Mouse (Mus musculus) lung, postnatal 0 days (tissue): Measurements from ENCODE around the gene Psmd4. TPM values are rescaled to one million over a fixed set of nuclear protein-coding genes. Genes with fewer than 3 reads are reported as not detected.

Experiments
- ATAC-seq: fragments of 200-750 bp; cut with Nextera tagmentation; 2 replicates; pipeline ENCODE4 v1.8.0; 2017; ENCODE audit warnings: moderate library complexity
- DNase-seq: peaks from one replicate; pipeline ENCODE4 v3.0.0-alpha.2; 2016; ENCODE audit warnings: low spot score
- H3K27ac ChIP-seq: fragments of 300-500 bp; sonication (generic); 2 replicates; pipeline ENCODE4 v1.5.1; 2014; ENCODE audit warnings: antibody characterized with exemption, mild to moderate bottlenecking, low read length, mixed read lengths
- H3K27me3 ChIP-seq: fragments of 300-500 bp; sonication (generic); replicated peaks from 2 replicates; pipeline ENCODE4 v1.6.1; 2014; ENCODE audit warnings: low read length, mixed read lengths; ENCODE audit not compliant: insufficient read depth
- H3K36me3 ChIP-seq: fragments of 300-500 bp; sonication (generic); 2 replicates; pipeline ENCODE4 v1.6.1; 2014; ENCODE audit warnings: low read length, mixed read lengths; ENCODE audit not compliant: insufficient read depth
- H3K4me1 ChIP-seq: fragments of 300-500 bp; sonication (generic); 2 replicates; pipeline ENCODE4 v1.6.1; 2014; ENCODE audit warnings: antibody characterized with exemption, low read depth, low read length, mixed read lengths; ENCODE audit not compliant: insufficient read depth
- H3K4me2 ChIP-seq: fragments of 300-500 bp; sonication (generic); replicated peaks from 2 replicates; pipeline ENCODE4 v1.6.1; 2014; ENCODE audit warnings: low read depth, mild to moderate bottlenecking, low read length, moderate library complexity, mixed read lengths
- H3K4me3 ChIP-seq: fragments of 300-500 bp; sonication (generic); 2 replicates; pipeline ENCODE4 v1.5.1; 2014; ENCODE audit warnings: low read depth, low read length
- H3K9ac ChIP-seq: fragments of 300-500 bp; sonication (generic); replicated peaks from 2 replicates; pipeline ENCODE4 v1.6.1; 2014; ENCODE audit warnings: low read depth, mild to moderate bottlenecking
- H3K9me3 ChIP-seq: fragments of 300-500 bp; sonication (generic); 2 replicates; pipeline ENCODE4 v1.6.1; 2016; ENCODE audit warnings: low read length, mixed read lengths
- CTCF ChIP-seq: IDR thresholded peaks from 2 replicates; pipeline ENCODE4 v1.5.1; 2016; ENCODE audit warnings: antibody characterized with exemption, mild to moderate bottlenecking
- EP300 ChIP-seq: IDR thresholded peaks from 2 replicates; pipeline ENCODE4 v1.6.1; 2016; ENCODE audit warnings: antibody characterized with exemption, mild to moderate bottlenecking, control low read depth
- WGBS: fragments of 180-500 bp; shearing (Covaris S2); extraction: QIAGEN DNeasy Blood & Tissue Kit; methylation state at CpG from one replicate; pipeline ENCODE4 v1.1.7; 2014; 5-methylcytosine and 5-hydroxymethylcytosine counted together
- polyA plus RNA-seq: library from polyadenylated mRNA; unstranded; fragments of >200 nt; fragmentation: Nextera tagmentation; extraction: Ambion mirVana; gene quantifications from 2 replicates; pipeline ENCODE4 v1.2.1, GENCODE M21; 2015

Gene Psmd4
- polyA plus RNA-seq, 1 experiment from 2014 or later = 185 TPM

GRCm38 (mm10) chr3:95047914-95048313, 5.5 kb upstream of the Psmd4 start:
- 57% methylated on average over 3 of the region's 3 CpGs for WGBS
- Histone ChIP-seq H3K4me2 (no peak overlapping the region), H3K27ac (no peak overlapping the region), H3K4me3 (no peak overlapping the region), H3K36me3 (no peaks in the 10 kb centered on the region), H3K9me3 (no peaks in the 10 kb centered on the region), H3K9ac (no peak overlapping the region), H3K4me1 (no peaks in the 10 kb centered on the region), H3K27me3 (no peaks in the 10 kb centered on the region)
- ATAC-seq (no peak), DNase-seq (no peak)
- no peak for TF ChIP-seq EP300
- TF ChIP-seq CTCF = no peak

GRCm38 (mm10) chr3:95046462-95047057, 4.1 kb upstream of the Psmd4 start:
- WGBS = 77% methylated on average over 11 of the region's 11 CpGs

GRCm38 (mm10) chr3:95043251-95043650, 837 bp upstream of the Psmd4 start:
- H3K27me3 ChIP-seq = no peaks in the 10 kb centered on the region
- H3K9me3 ChIP-seq = no peaks in the 10 kb centered on the region
- no peak overlapping the region for H3K4me2 ChIP-seq
- no peaks in the 10 kb centered on the region for H3K36me3 ChIP-seq
- H3K9ac ChIP-seq = no peak overlapping the region
- WGBS = 57% methylated on average over 6 of the region's 6 CpGs
- DNase-seq (no peak), ATAC-seq (no peak)
- H3K4me3 ChIP-seq = no peak overlapping the region
- H3K27ac ChIP-seq = peak overlapping the region; percentile 33; the same call in 1 of the 2 replicates
- TF ChIP-seq CTCF (no peak), EP300 (no peak)
- H3K4me1 ChIP-seq = peaks cover 5% of the 10 kb centered on the region; the same call in 1 of the 2 replicates

More at GRCm38 (mm10) chr3:95046462-95047057, 4.1 kb upstream of the Psmd4 start:
- Histone ChIP-seq H3K36me3 (no peaks in the 10 kb centered on the region), H3K9me3 (no peaks in the 10 kb centered on the region), H3K4me3 (no peak overlapping the region), H3K27ac (no peak overlapping the region), H3K27me3 (no peaks in the 10 kb centered on the region), H3K4me1 (peaks cover 2% of the 10 kb centered on the region; the same call in 1 of the 2 replicates), H3K9ac (no peak overlapping the region), H3K4me2 (no peak overlapping the region)
- DNase-seq (no peak), ATAC-seq (no peak)
- no peak for TF ChIP-seq EP300
- no peak for TF ChIP-seq CTCF

DNA sequence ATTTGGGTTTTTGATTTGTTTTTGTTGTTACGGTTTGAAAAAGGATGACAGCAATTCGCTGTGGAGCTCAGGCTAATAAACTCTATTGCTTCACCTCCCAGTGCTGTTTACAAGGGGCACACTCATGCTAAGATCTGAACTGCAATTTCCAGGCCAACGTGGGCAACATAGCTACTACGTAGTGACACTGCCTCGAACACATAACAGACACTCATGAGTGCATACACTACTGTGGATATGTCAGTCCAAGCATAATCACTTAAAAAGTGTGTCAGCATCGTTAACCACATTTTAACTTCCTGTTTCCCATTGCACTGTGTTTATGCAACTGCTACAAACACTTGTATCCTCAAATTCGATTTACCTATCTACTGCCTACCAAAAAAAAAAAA, 420 bp upstream of the Psmd4 start:
- WGBS = 8% methylated on average over 7 of the region's 7 CpGs
- peaks cover 5% of the 10 kb centered on the region; the same call in 1 of the 2 replicates for H3K4me1 ChIP-seq
- peak overlapping the region; percentile 63 for H3K4me2 ChIP-seq
- peak; percentile 59 for ATAC-seq
- no peaks in the 10 kb centered on the region for H3K9me3 ChIP-seq
- H3K27me3 ChIP-seq = no peaks in the 10 kb centered on the region
- no peak overlapping the region for H3K9ac ChIP-seq
- TF ChIP-seq EP300 = no peak
- no peak for TF ChIP-seq CTCF
- peak overlapping the region; percentile 73 for H3K4me3 ChIP-seq
- peak overlapping the region; percentile 71 for H3K27ac ChIP-seq
- H3K36me3 ChIP-seq = no peaks in the 10 kb centered on the region
- DNase-seq = no peak

DNA sequence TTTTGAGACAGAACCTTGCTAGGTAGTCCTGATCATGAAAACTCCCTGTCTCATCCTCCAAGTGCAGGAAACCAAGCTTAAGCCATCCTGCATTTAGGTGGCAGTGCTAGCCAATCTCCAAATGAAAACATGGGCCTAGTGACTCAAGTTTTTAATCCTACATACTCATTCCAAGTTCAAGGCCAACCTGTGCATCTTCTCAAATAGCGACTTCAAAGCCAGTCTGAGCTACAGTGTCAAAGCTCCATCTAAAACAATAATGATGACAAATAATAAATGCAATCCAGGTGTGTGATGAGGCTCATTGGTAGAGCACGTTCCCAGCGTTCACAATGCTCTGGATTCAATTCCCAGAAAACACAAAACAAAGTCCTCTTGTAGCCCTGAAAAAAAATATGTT, 789 bp downstream of the Psmd4 start:
- TF ChIP-seq CTCF (no peak), EP300 (no peak)
- Histone ChIP-seq H3K9ac (peak overlapping the region; percentile 82; the same call in 1 of the 2 replicates), H3K36me3 (no peaks in the 10 kb centered on the region), H3K4me2 (peak overlapping the region; percentile 63), H3K27ac (peak overlapping the region; percentile 71; the same call in 1 of the 2 replicates), H3K4me1 (peaks cover 5% of the 10 kb centered on the region; the same call in 1 of the 2 replicates), H3K27me3 (no peaks in the 10 kb centered on the region), H3K4me3 (peak overlapping the region; percentile 73), H3K9me3 (no peaks in the 10 kb centered on the region)
- no peak for DNase-seq
- WGBS = 11% methylated on average over 3 of the region's 3 CpGs
- no peak for ATAC-seq

DNA sequence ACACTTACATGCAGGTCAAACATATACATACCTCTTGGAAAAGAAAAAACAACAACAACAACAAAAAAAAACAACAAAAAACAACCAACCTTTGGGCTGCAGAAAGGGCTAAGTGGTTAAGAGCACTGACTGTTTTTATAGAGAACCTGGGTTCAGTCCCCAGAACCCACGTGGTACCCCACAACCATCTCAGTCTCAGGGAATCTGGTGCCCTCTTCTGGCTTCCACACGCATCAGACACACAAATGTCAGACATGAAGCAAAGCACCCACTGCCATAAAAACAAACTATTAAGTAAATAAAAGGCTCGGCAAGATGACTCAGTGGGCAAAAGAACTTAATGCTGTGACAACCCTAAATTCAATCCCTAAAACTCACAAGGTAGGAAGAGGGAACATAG, 12.5 kb downstream of the Psmd4 start:
- Histone ChIP-seq H3K4me1 (peaks cover 19% of the 10 kb centered on the region; the same call in 1 of the 2 replicates), H3K27me3 (no peaks in the 10 kb centered on the region), H3K9me3 (no peaks in the 10 kb centered on the region), H3K4me2 (no peak overlapping the region), H3K27ac (no peak overlapping the region), H3K4me3 (no peak overlapping the region), H3K9ac (no peak overlapping the region), H3K36me3 (peaks cover 28% of the 10 kb centered on the region)
- 58% methylated on average over 3 of the region's 3 CpGs for WGBS
- no peak for DNase-seq
- TF ChIP-seq CTCF (peak; percentile 44), EP300 (no peak)
- ATAC-seq = no peak
